Mouse (Mus musculus): ENCODE data around the gene Sema3d. TPM values are rescaled to one million over a fixed set of nuclear protein-coding genes. Genes with fewer than 3 reads are reported as not detected.

The Sema3d gene
- polyA plus RNA-seq, 1 experiment from 2014 or later = 16.1 TPM

DNA sequence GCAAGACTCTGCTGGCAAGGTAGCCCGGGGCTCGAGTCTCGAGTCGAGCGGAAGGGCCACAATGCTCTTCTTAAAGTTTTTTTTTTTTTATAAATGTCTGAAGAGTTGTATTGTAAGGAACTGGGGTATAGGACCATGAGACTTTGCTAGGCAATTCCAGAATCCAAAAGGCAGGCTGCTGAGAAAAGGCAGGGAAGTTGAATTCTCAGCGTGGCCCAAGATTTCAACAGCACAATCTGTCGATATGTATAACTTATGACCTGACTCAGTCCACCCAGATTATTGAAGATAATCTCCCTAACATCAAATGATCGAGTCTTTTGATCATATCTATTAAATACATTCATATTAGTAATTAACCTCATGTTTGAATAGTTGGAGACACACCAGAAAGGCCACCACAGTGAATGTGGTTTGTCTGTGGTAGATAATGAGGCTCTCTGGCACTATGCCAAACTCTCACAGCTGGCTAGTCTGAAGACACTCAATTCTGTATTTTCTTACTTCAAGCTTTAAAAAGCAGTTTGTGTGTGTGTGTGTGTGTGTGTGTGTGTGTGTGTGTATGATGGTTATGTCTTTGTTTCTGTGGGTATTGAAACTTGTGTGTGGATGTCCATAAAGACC lies 166.0 kb downstream of the Sema3d start:
- H3K9me3 ChIP-seq (ENCODE audit: low read length) = no peaks in the 10 kb centered on the region
- no peak overlapping the region for H3K4me3 ChIP-seq (ENCODE audit: low read length)
- ATAC-seq (ENCODE audit: low FRiP score, low TSS enrichment) = no peak
- H3K4me1 ChIP-seq (ENCODE audit: insufficient read depth, low read length) = no peaks in the 10 kb centered on the region
- no peaks in the 10 kb centered on the region for H3K27me3 ChIP-seq (ENCODE audit: insufficient read depth, low read length)
- no peak overlapping the region for H3K9ac ChIP-seq (replicated peaks; ENCODE audit: low read length)
- H3K27ac ChIP-seq (ENCODE audit: low read length) = no peak overlapping the region
- WGBS = 88% methylated on average over 8 of the region's 8 CpGs
- H3K4me2 ChIP-seq (replicated peaks; ENCODE audit: low read depth, low read length) = no peak overlapping the region
- no peaks in the 10 kb centered on the region for H3K36me3 ChIP-seq (ENCODE audit: insufficient read depth, low read length)

DNA sequence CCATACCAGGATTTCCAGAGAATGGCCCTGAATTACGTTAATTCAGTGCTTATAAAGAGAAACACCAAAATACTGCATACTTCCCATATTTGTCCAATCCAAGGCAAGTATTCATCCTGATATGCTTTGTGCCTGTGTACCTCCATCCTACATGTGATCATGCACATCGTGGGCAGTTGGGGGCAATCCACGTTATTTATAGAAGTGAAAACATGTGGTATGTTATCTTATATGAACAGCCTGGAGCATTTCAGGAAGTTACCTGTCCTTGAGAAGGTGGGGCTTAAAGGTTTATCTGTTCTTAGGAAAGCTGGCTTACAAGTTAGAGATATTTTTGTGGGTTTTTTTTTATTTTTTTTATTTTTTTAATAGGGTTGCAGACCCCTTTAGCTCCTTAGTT lies 172.2 kb downstream of the Sema3d start:
- no peaks in the 10 kb centered on the region for H3K36me3 ChIP-seq (ENCODE audit: insufficient read depth, low read length)
- H3K4me1 ChIP-seq (ENCODE audit: insufficient read depth, low read length) = no peaks in the 10 kb centered on the region
- no peak for ATAC-seq (ENCODE audit: low FRiP score, low TSS enrichment)
- H3K4me2 ChIP-seq (replicated peaks; ENCODE audit: low read depth, low read length) = no peak overlapping the region
- H3K4me3 ChIP-seq (ENCODE audit: low read length) = no peak overlapping the region
- 90% methylated on average over 3 of the region's 3 CpGs for WGBS
- H3K27me3 ChIP-seq (ENCODE audit: insufficient read depth, low read length) = no peaks in the 10 kb centered on the region
- H3K9ac ChIP-seq (replicated peaks; ENCODE audit: low read length) = no peak overlapping the region
- no peaks in the 10 kb centered on the region for H3K9me3 ChIP-seq (ENCODE audit: low read length)
- H3K27ac ChIP-seq (ENCODE audit: low read length) = no peak overlapping the region

DNA sequence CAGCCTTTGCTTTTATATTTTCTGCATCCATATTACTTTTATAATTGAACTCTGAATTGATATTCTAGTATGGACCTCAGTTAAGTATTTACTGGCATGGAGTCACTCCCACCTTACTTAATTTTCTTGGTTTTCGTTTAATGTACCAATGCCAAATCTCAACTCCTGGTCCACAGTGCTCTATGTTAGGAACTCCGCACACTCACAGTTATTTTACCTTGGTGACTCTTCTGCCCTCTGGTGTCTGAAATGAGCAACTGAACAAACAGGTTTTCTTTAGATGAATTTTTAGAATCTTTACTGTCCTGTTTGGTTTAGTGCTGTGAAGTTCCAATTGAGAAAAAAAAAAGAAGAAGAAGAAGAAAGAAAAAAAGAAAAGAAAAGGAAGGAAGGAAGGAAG lies 174.7 kb downstream of the Sema3d start:
- Histone ChIP-seq H3K9ac (replicated peaks; ENCODE audit: low read length) (no peak overlapping the region), H3K4me2 (replicated peaks; ENCODE audit: low read depth, low read length) (no peak overlapping the region), H3K9me3 (ENCODE audit: low read length) (no peaks in the 10 kb centered on the region), H3K27ac (ENCODE audit: low read length) (no peak overlapping the region), H3K4me3 (ENCODE audit: low read length) (no peak overlapping the region), H3K27me3 (ENCODE audit: insufficient read depth, low read length) (no peaks in the 10 kb centered on the region), H3K4me1 (ENCODE audit: insufficient read depth, low read length) (no peaks in the 10 kb centered on the region), H3K36me3 (ENCODE audit: insufficient read depth, low read length) (no peaks in the 10 kb centered on the region)
- no peak for ATAC-seq (ENCODE audit: low FRiP score, low TSS enrichment)
- 45% methylated on average over 2 of the region's 2 CpGs for WGBS

DNA sequence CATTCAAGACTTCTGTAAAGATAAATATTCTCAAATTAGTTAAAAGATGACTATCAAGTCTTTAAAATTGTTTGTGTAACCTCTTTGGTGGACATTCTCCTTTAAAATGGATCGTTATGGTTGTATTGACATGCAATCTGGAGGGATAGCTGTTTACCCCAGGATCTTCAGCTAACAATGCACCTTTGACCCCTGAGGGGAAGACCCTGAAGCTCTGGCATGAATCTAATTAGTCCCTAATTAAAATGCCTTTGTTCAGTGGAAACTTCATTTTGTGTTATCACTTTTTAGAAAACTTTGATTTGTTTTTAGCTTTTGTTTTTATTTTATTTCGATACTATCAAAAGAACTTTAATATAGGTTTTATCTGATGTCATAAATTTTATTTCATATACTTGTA lies 178.6 kb downstream of the Sema3d start:
- no peak overlapping the region for H3K4me2 ChIP-seq (replicated peaks; ENCODE audit: low read depth, low read length)
- H3K4me3 ChIP-seq (ENCODE audit: low read length) = no peak overlapping the region
- H3K27me3 ChIP-seq (ENCODE audit: insufficient read depth, low read length) = no peaks in the 10 kb centered on the region
- ATAC-seq (ENCODE audit: low FRiP score, low TSS enrichment) = no peak
- no peak overlapping the region for H3K9ac ChIP-seq (replicated peaks; ENCODE audit: low read length)
- no peaks in the 10 kb centered on the region for H3K36me3 ChIP-seq (ENCODE audit: insufficient read depth, low read length)
- H3K9me3 ChIP-seq (ENCODE audit: low read length) = no peaks in the 10 kb centered on the region
- H3K27ac ChIP-seq (ENCODE audit: low read length) = no peak overlapping the region
- no peaks in the 10 kb centered on the region for H3K4me1 ChIP-seq (ENCODE audit: insufficient read depth, low read length)
- WGBS = 31% methylated on average over 2 of the region's 2 CpGs

DNA sequence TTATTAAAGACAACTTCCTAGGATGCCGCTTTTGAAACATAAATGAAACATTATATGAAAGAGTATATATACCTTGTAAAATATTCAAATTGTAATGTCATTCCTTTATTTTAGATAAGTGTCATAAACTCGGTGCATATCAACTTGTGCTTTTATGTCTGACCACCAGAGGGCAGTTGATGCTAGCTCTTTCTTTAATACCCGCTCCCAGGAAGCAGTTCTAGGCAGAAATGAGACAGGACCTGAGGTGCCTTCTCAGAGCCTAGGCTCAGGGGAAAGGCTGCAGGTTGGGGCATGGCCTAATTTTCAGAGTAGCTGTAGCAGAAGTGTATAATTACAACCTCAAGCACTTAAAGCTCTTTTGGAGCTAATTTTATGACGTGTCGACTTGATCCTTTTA lies 179.0 kb downstream of the Sema3d start:
- no peak overlapping the region for H3K9ac ChIP-seq (replicated peaks; ENCODE audit: low read length)
- H3K27ac ChIP-seq (ENCODE audit: low read length) = no peak overlapping the region
- peak; percentile 67; the same call in 1 of the 2 replicates for ATAC-seq (ENCODE audit: low FRiP score, low TSS enrichment)
- H3K4me1 ChIP-seq (ENCODE audit: insufficient read depth, low read length) = no peaks in the 10 kb centered on the region
- no peaks in the 10 kb centered on the region for H3K36me3 ChIP-seq (ENCODE audit: insufficient read depth, low read length)
- no peaks in the 10 kb centered on the region for H3K9me3 ChIP-seq (ENCODE audit: low read length)
- H3K27me3 ChIP-seq (ENCODE audit: insufficient read depth, low read length) = no peaks in the 10 kb centered on the region
- 43% methylated on average over 5 of the region's 5 CpGs for WGBS
- no peak overlapping the region for H3K4me3 ChIP-seq (ENCODE audit: low read length)
- H3K4me2 ChIP-seq (replicated peaks; ENCODE audit: low read depth, low read length) = no peak overlapping the region

DNA sequence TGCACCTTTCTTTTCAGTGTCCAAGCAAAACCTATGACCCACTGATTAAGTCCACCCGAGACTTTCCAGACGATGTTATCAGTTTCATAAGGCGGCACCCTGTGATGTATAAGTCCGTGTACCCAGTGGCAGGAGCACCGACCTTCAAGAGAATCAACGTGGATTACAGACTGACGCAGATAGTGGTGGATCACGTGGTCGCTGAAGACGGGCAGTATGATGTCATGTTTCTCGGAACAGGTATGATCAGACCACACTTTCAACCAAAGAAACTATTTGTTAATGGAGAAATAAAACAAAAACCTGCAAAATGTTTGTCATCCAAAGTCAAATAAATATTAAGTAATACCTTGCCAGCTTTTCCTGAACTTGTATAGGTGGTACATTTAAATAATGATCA lies 179.9 kb downstream of the Sema3d start:
- no peaks in the 10 kb centered on the region for H3K4me1 ChIP-seq (ENCODE audit: insufficient read depth, low read length)
- no peak overlapping the region for H3K4me3 ChIP-seq (ENCODE audit: low read length)
- no peaks in the 10 kb centered on the region for H3K9me3 ChIP-seq (ENCODE audit: low read length)
- no peaks in the 10 kb centered on the region for H3K36me3 ChIP-seq (ENCODE audit: insufficient read depth, low read length)
- H3K9ac ChIP-seq (replicated peaks; ENCODE audit: low read length) = no peak overlapping the region
- no peak overlapping the region for H3K27ac ChIP-seq (ENCODE audit: low read length)
- WGBS = 86% methylated on average over 11 of the region's 11 CpGs
- no peaks in the 10 kb centered on the region for H3K27me3 ChIP-seq (ENCODE audit: insufficient read depth, low read length)
- H3K4me2 ChIP-seq (replicated peaks; ENCODE audit: low read depth, low read length) = no peak overlapping the region
- ATAC-seq (ENCODE audit: low FRiP score, low TSS enrichment) = no peak

DNA sequence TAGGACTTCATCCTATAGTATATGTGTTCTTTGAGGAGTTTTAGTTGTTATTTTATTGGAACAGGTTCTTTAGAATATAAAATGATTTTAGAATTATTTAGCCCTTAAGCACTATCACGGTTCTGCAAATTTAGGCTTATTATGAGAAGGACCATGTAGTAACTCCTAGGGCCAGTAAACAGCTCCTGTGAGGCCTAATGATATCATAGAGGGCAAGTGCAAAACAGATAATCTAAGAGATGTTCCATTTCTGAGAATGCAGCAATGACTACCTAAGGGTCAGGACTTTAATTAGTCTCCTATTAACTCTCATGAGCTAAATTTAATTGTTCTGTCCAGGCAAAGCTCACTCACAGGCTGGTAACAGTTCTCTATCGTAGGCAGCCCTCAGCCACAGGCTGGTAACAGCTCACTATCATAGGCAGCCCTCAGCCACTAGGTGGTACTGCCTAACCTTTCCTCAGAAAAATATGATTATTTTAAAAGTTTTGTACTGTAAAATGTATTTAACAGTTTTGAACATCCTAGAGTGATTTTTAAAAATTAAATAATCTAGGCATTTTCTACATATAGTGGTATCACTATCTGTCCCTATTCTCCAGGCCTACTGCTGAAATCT lies 181.5 kb downstream of the Sema3d start:
- Histone ChIP-seq H3K27ac (ENCODE audit: low read length) (no peak overlapping the region), H3K9ac (replicated peaks; ENCODE audit: low read length) (no peak overlapping the region), H3K4me2 (replicated peaks; ENCODE audit: low read depth, low read length) (no peak overlapping the region), H3K36me3 (ENCODE audit: insufficient read depth, low read length) (no peaks in the 10 kb centered on the region), H3K9me3 (ENCODE audit: low read length) (no peaks in the 10 kb centered on the region), H3K27me3 (ENCODE audit: insufficient read depth, low read length) (no peaks in the 10 kb centered on the region), H3K4me1 (ENCODE audit: insufficient read depth, low read length) (no peaks in the 10 kb centered on the region), H3K4me3 (ENCODE audit: low read length) (no peak overlapping the region)
- no peak for ATAC-seq (ENCODE audit: low FRiP score, low TSS enrichment)
- 74% methylated on average over 2 of the region's 2 CpGs for WGBS

DNA sequence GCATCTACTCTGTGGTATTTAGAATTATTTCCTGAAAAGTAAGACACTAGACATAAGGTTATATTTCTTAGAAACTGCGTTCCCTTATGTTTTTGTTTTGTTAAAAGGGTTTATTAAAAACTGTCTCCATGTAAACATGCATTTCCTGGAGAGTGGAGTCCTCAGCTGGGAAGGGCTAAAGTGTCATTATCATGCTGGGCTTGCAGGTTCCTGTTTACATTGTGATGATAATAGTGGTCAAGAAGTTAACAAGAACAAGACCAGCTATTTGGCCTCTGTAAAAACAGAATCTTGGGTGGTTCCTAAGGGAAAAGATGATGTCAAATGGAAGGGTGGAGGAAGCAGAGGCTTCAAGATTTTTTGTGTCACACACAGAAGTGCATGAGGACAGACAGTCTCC lies 183.4 kb downstream of the Sema3d start:
- Histone ChIP-seq H3K9me3 (ENCODE audit: low read length) (no peaks in the 10 kb centered on the region), H3K4me3 (ENCODE audit: low read length) (no peak overlapping the region), H3K36me3 (ENCODE audit: insufficient read depth, low read length) (no peaks in the 10 kb centered on the region), H3K27me3 (ENCODE audit: insufficient read depth, low read length) (no peaks in the 10 kb centered on the region), H3K4me2 (replicated peaks; ENCODE audit: low read depth, low read length) (no peak overlapping the region), H3K9ac (replicated peaks; ENCODE audit: low read length) (no peak overlapping the region), H3K27ac (ENCODE audit: low read length) (no peak overlapping the region), H3K4me1 (ENCODE audit: insufficient read depth, low read length) (no peaks in the 10 kb centered on the region)
- 64% methylated on average over 1 of the region's 1 CpGs for WGBS
- ATAC-seq (ENCODE audit: low FRiP score, low TSS enrichment) = no peak

DNA sequence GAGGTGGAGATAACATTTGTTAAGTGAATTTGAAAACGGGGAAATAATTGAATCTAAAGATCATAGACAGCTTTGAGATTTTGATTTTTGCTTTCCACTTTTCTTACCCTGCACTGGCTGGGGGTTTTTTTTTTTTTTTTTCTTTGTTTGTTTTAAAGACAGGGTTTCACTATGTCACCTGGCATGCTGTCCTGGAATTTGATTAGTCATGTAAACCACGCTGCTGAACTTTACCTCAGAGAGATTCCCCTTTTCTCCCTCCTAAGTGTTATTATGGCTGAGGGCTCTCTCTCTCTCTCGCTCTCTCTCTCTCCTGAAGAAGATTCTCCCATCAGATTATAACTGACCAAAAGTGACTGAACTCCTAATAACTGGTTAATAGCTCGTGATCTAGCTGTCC lies 191.4 kb downstream of the Sema3d start:
- WGBS = 69% methylated on average over 4 of the region's 4 CpGs
- Histone ChIP-seq H3K27ac (ENCODE audit: low read length) (no peak overlapping the region), H3K27me3 (ENCODE audit: insufficient read depth, low read length) (no peaks in the 10 kb centered on the region), H3K4me3 (ENCODE audit: low read length) (no peak overlapping the region), H3K4me2 (replicated peaks; ENCODE audit: low read depth, low read length) (no peak overlapping the region), H3K4me1 (ENCODE audit: insufficient read depth, low read length) (no peaks in the 10 kb centered on the region), H3K9me3 (ENCODE audit: low read length) (no peaks in the 10 kb centered on the region), H3K36me3 (ENCODE audit: insufficient read depth, low read length) (0 out of 2 replicates have a peak, but pooled peaks cover 2% of the 10 kb centered on the region), H3K9ac (replicated peaks; ENCODE audit: low read length) (no peak overlapping the region)
- ATAC-seq (ENCODE audit: low FRiP score, low TSS enrichment) = no peak

DNA sequence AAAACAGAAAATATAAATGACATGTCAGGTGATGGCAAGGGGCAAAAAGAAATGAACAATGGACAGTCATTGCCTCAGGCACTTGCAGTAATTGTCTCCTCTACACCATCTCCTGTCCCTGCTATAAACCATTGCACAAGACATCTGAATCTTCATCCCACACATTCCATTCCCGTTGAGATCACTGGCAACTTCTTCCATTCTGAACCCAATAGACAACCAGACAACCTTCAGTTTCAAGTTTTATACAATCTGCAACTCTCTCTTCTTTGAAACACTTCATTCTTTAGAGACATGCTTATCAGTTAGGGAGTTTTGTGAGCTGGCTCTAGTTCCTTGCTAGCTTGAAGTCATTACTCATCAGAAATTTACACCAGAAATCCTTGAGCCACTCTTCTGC lies 192.1 kb downstream of the Sema3d start:
- no peak overlapping the region for H3K27ac ChIP-seq (ENCODE audit: low read length)
- 36% methylated on average over 1 of the region's 1 CpGs for WGBS

More for the DNA sequence above, 192.1 kb downstream of the Sema3d start:
- Histone ChIP-seq H3K9ac (replicated peaks; ENCODE audit: low read length) (no peak overlapping the region), H3K36me3 (ENCODE audit: insufficient read depth, low read length) (0 out of 2 replicates have a peak, but pooled peaks cover 2% of the 10 kb centered on the region), H3K4me2 (replicated peaks; ENCODE audit: low read depth, low read length) (no peak overlapping the region), H3K9me3 (ENCODE audit: low read length) (no peaks in the 10 kb centered on the region), H3K4me1 (ENCODE audit: insufficient read depth, low read length) (no peaks in the 10 kb centered on the region), H3K4me3 (ENCODE audit: low read length) (no peak overlapping the region), H3K27me3 (ENCODE audit: insufficient read depth, low read length) (no peaks in the 10 kb centered on the region)
- ATAC-seq (ENCODE audit: low FRiP score, low TSS enrichment) = no peak

Measured in kidney, embryonic 16.5 days (tissue).